Mouse (Mus musculus): ENCODE data around the gene Egf. TPM values are rescaled to one million over a fixed set of nuclear protein-coding genes. Genes with fewer than 3 reads are reported as not detected.

Egf gene
- polyA plus RNA-seq, 1 experiment from 2014 or later = 2.6 TPM

- WGBS = 93% methylated on average over 7 of the region's 7 CpGs
- Histone ChIP-seq H3K4me2 (ENCODE audit: low read length) (no peak overlapping the region), H3K36me3 (ENCODE audit: insufficient read depth, low read length) (no peaks in the 10 kb centered on the region), H3K4me3 (replicated peaks; ENCODE audit: low read depth, low read length) (no peak overlapping the region), H3K4me1 (replicated peaks; ENCODE audit: insufficient read depth, low read length) (no peaks in the 10 kb centered on the region), H3K9me3 (replicated peaks; ENCODE audit: low read length) (no peaks in the 10 kb centered on the region), H3K9ac (ENCODE audit: low read depth, low read length) (no peak overlapping the region), H3K27me3 (ENCODE audit: insufficient read depth, low read length) (no peaks in the 10 kb centered on the region), H3K27ac (no peak overlapping the region)
- ATAC-seq (replicated peaks; ENCODE audit: low FRiP score, low read depth) (no peak), DNase-seq (ENCODE audit: low spot score) (no peak)
- no peak for TF ChIP-seq CTCF (IDR thresholded peaks at IDR 0.05; ENCODE audit: low read depth)
Measured at GRCm38 (mm10) chr3:129675923-129676322, 79.2 kb downstream of the Egf start.

- H3K27me3 ChIP-seq (ENCODE audit: insufficient read depth, low read length) = no peaks in the 10 kb centered on the region
- no peaks in the 10 kb centered on the region for H3K4me1 ChIP-seq (replicated peaks; ENCODE audit: insufficient read depth, low read length)
- no peak for ATAC-seq (replicated peaks; ENCODE audit: low FRiP score, low read depth)
- no peak overlapping the region for H3K27ac ChIP-seq
- 75% methylated on average over 2 of the region's 2 CpGs for WGBS
- DNase-seq (ENCODE audit: low spot score) = no peak
- no peak overlapping the region for H3K4me2 ChIP-seq (ENCODE audit: low read length)
- no peaks in the 10 kb centered on the region for H3K36me3 ChIP-seq (ENCODE audit: insufficient read depth, low read length)
- no peaks in the 10 kb centered on the region for H3K9me3 ChIP-seq (replicated peaks; ENCODE audit: low read length)
- TF ChIP-seq CTCF (IDR thresholded peaks at IDR 0.05; ENCODE audit: low read depth) = no peak
- H3K4me3 ChIP-seq (replicated peaks; ENCODE audit: low read depth, low read length) = no peak overlapping the region
- H3K9ac ChIP-seq (ENCODE audit: low read depth, low read length) = no peak overlapping the region
Measured at GRCm38 (mm10) chr3:129663906-129664305, 91.2 kb downstream of the Egf start.

GRCm38 (mm10) chr3:129658776-129659175, 96.3 kb downstream of the Egf start:
- ATAC-seq (replicated peaks; ENCODE audit: low FRiP score, low read depth) (no peak), DNase-seq (ENCODE audit: low spot score) (no peak)
- Histone ChIP-seq H3K4me1 (replicated peaks; ENCODE audit: insufficient read depth, low read length) (no peaks in the 10 kb centered on the region), H3K9me3 (replicated peaks; ENCODE audit: low read length) (no peaks in the 10 kb centered on the region), H3K4me2 (ENCODE audit: low read length) (no peak overlapping the region), H3K36me3 (ENCODE audit: insufficient read depth, low read length) (no peaks in the 10 kb centered on the region), H3K4me3 (replicated peaks; ENCODE audit: low read depth, low read length) (no peak overlapping the region), H3K27ac (no peak overlapping the region), H3K9ac (ENCODE audit: low read depth, low read length) (no peak overlapping the region), H3K27me3 (ENCODE audit: insufficient read depth, low read length) (no peaks in the 10 kb centered on the region)
- TF ChIP-seq CTCF (IDR thresholded peaks at IDR 0.05; ENCODE audit: low read depth) = no peak
- WGBS = 83% methylated on average over 7 of the region's 7 CpGs

- no peak overlapping the region for H3K4me2 ChIP-seq (ENCODE audit: low read length)
- no peak overlapping the region for H3K27ac ChIP-seq
- no peaks in the 10 kb centered on the region for H3K4me1 ChIP-seq (replicated peaks; ENCODE audit: insufficient read depth, low read length)
- H3K9me3 ChIP-seq (replicated peaks; ENCODE audit: low read length) = no peaks in the 10 kb centered on the region
- DNase-seq (ENCODE audit: low spot score) (no peak), ATAC-seq (replicated peaks; ENCODE audit: low FRiP score, low read depth) (no peak)
- no peaks in the 10 kb centered on the region for H3K36me3 ChIP-seq (ENCODE audit: insufficient read depth, low read length)
- no peaks in the 10 kb centered on the region for H3K27me3 ChIP-seq (ENCODE audit: insufficient read depth, low read length)
- no peak for TF ChIP-seq CTCF (IDR thresholded peaks at IDR 0.05; ENCODE audit: low read depth)
- no peak overlapping the region for H3K9ac ChIP-seq (ENCODE audit: low read depth, low read length)
- WGBS = 80% methylated on average over 11 of the region's 11 CpGs
- no peak overlapping the region for H3K4me3 ChIP-seq (replicated peaks; ENCODE audit: low read depth, low read length)
Measured at GRCm38 (mm10) chr3:129657775-129658174, 97.3 kb downstream of the Egf start.

GRCm38 (mm10) chr3:129657222-129657621, 97.9 kb downstream of the Egf start:
- TF ChIP-seq CTCF (IDR thresholded peaks at IDR 0.05; ENCODE audit: low read depth) = no peak
- Histone ChIP-seq H3K4me2 (ENCODE audit: low read length) (no peak overlapping the region), H3K27me3 (ENCODE audit: insufficient read depth, low read length) (no peaks in the 10 kb centered on the region), H3K4me3 (replicated peaks; ENCODE audit: low read depth, low read length) (no peak overlapping the region), H3K9ac (ENCODE audit: low read depth, low read length) (no peak overlapping the region), H3K36me3 (ENCODE audit: insufficient read depth, low read length) (no peaks in the 10 kb centered on the region), H3K27ac (no peak overlapping the region), H3K4me1 (replicated peaks; ENCODE audit: insufficient read depth, low read length) (no peaks in the 10 kb centered on the region), H3K9me3 (replicated peaks; ENCODE audit: low read length) (no peaks in the 10 kb centered on the region)
- DNase-seq (ENCODE audit: low spot score) = no peak
- no peak for ATAC-seq (replicated peaks; ENCODE audit: low FRiP score, low read depth)
- WGBS = 89% methylated on average over 9 of the region's 9 CpGs

- DNase-seq (ENCODE audit: low spot score) (no peak), ATAC-seq (replicated peaks; ENCODE audit: low FRiP score, low read depth) (no peak)
- no peaks in the 10 kb centered on the region for H3K4me1 ChIP-seq (replicated peaks; ENCODE audit: insufficient read depth, low read length)
- no peak overlapping the region for H3K27ac ChIP-seq
- TF ChIP-seq CTCF (IDR thresholded peaks at IDR 0.05; ENCODE audit: low read depth) = no peak
- H3K4me3 ChIP-seq (replicated peaks; ENCODE audit: low read depth, low read length) = no peak overlapping the region
- no peak overlapping the region for H3K9ac ChIP-seq (ENCODE audit: low read depth, low read length)
- H3K27me3 ChIP-seq (ENCODE audit: insufficient read depth, low read length) = no peaks in the 10 kb centered on the region
- H3K9me3 ChIP-seq (replicated peaks; ENCODE audit: low read length) = no peaks in the 10 kb centered on the region
- H3K4me2 ChIP-seq (ENCODE audit: low read length) = no peak overlapping the region
- 65% methylated on average over 4 of the region's 4 CpGs for WGBS
- H3K36me3 ChIP-seq (ENCODE audit: insufficient read depth, low read length) = no peaks in the 10 kb centered on the region
Measured at GRCm38 (mm10) chr3:129656540-129656939, 98.6 kb downstream of the Egf start.

- no peak for TF ChIP-seq CTCF (IDR thresholded peaks at IDR 0.05; ENCODE audit: low read depth)
- DNase-seq (ENCODE audit: low spot score) = no peak
- Histone ChIP-seq H3K4me2 (ENCODE audit: low read length) (no peak overlapping the region), H3K9ac (ENCODE audit: low read depth, low read length) (no peak overlapping the region), H3K27me3 (ENCODE audit: insufficient read depth, low read length) (no peaks in the 10 kb centered on the region), H3K4me3 (replicated peaks; ENCODE audit: low read depth, low read length) (no peak overlapping the region), H3K36me3 (ENCODE audit: insufficient read depth, low read length) (no peaks in the 10 kb centered on the region), H3K4me1 (replicated peaks; ENCODE audit: insufficient read depth, low read length) (no peaks in the 10 kb centered on the region), H3K27ac (no peak overlapping the region), H3K9me3 (replicated peaks; ENCODE audit: low read length) (no peaks in the 10 kb centered on the region)
- WGBS = 85% methylated on average over 4 of the region's 4 CpGs
- no peak for ATAC-seq (replicated peaks; ENCODE audit: low FRiP score, low read depth)
Measured at GRCm38 (mm10) chr3:129652476-129652875, 102.6 kb downstream of the Egf start.
